Comparison of ENCODE assay signal across 20 mouse cellular contexts in the genomic region with DNA sequence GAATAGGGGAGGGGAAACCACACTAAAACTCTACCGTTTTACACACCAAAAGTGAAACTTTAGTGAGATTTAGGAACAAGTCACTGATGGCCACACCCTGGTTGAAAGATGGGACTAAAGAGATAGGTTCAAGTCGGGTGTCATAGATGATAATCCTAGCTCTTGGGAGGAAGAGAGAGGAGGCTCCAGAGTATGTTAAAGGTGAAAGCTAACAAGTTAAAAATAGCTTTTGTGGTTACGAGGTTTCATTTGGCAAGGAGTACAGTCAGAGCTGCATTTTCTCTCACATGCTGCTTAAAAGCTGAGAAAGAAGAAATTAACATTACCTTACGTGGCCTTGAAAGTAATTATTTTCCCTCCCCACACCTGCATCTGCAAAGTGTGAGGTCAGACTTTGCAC. TPM values are rescaled to one million over a fixed set of nuclear protein-coding genes. Genes with fewer than 3 reads are reported as not detected.
"Had no signal": no experiment of that assay in that cellular context is flagged by ENCODE, and none has a peak within 500 bp of the region (broad histone marks: within the 10 kb centered on the region; RNA-seq: fewer than 3 reads in every experiment).

No protein-coding gene starts in this region.

- H3K27me3 ChIP-seq: liver, embryonic 13.5 days; megakaryocyte, embryonic 14.5 days had no signal

- H3K9me3 ChIP-seq: liver, embryonic 13.5 days; megakaryocyte, embryonic 14.5 days had no signal

- H3K36me3 ChIP-seq: liver, embryonic 13.5 days had no signal

- H3K4me2 ChIP-seq: liver, embryonic 13.5 days; midbrain, embryonic 11.5 days had no signal

- H3K9ac ChIP-seq: liver, embryonic 13.5 days had no signal

- DNase-seq: kidney, adult 2 months; kidney, postnatal 10 days; layer of hippocampus, adult 9-11 months; layer of hippocampus, postnatal 36 days; liver, embryonic 13.5 days; lung, adult 2 months; lung, postnatal 14 days; lung, postnatal 4 days; midbrain, embryonic 14.5 days; thymus, adult 18-20 months; thymus, postnatal 36 days had no signal

- H3K27ac ChIP-seq: layer of hippocampus, adult 2 months; left cerebral cortex, adult 2 months; liver, embryonic 13.5 days had no signal

- H3K4me3 ChIP-seq: layer of hippocampus, adult 2 months; left cerebral cortex, adult 2 months; liver, embryonic 13.5 days; megakaryocyte, embryonic 14.5 days had no signal

- H3K4me1 ChIP-seq: liver, embryonic 13.5 days; megakaryocyte, embryonic 14.5 days had no signal

RNA-seq across cellular contexts. Expression of gene Gm49355, which starts 40.0 kb away (rescaled TPM):
- total RNA-seq: left cerebral cortex, postnatal 10 days; left cerebral cortex, postnatal 36 days; midbrain, postnatal 0 days had no signal
- polyA plus RNA-seq: kidney, embryonic 14.5 days; liver, adult 2 months had no signal
